Mouse (Mus musculus): ENCODE measurements around the gene Bag5. TPM values are rescaled to one million over a fixed set of nuclear protein-coding genes. Genes with fewer than 3 reads are reported as not detected.
"Not testable (repeated sequence)": the region's sequence is repeated elsewhere in the genome, so short reads cannot be mapped to it uniquely, and the experiment has no call there.

The Bag5 gene
- polyA plus RNA-seq, 1 experiment from 2014 or later = 14.1 TPM

GRCm38 (mm10) chr12:111743419-111743818 lies 30.4 kb upstream of the Bag5 start:
- no peak overlapping the region for H3K27ac ChIP-seq (ENCODE audit: low read length)
- H3K9ac ChIP-seq (ENCODE audit: low read depth, low read length) = no peak overlapping the region
- no peak overlapping the region for H3K4me2 ChIP-seq (ENCODE audit: low read depth, low read length)
- no peak overlapping the region for H3K4me3 ChIP-seq (ENCODE audit: low read depth, low read length)
- H3K36me3 ChIP-seq (ENCODE audit: control insufficient read depth, insufficient read depth) = no peaks in the 10 kb centered on the region
- H3K9me3 ChIP-seq (replicated peaks; ENCODE audit: control insufficient read depth, low read length) = no peaks in the 10 kb centered on the region
- ATAC-seq (ENCODE audit: low read depth) = no peak
- 60% methylated on average over 2 of the region's 2 CpGs for WGBS (ENCODE audit: insufficient replicate concordance)
- no peaks in the 10 kb centered on the region for H3K27me3 ChIP-seq (ENCODE audit: control insufficient read depth, insufficient read depth, low read depth, low read length)
- H3K4me1 ChIP-seq (ENCODE audit: control insufficient read depth, low read depth, low read length) = peaks cover 9% of the 10 kb centered on the region

GRCm38 (mm10) chr12:111741338-111741737 lies 28.3 kb upstream of the Bag5 start:
- no peaks in the 10 kb centered on the region for H3K27me3 ChIP-seq (ENCODE audit: control insufficient read depth, insufficient read depth, low read depth, low read length)
- H3K9ac ChIP-seq (ENCODE audit: low read depth, low read length) = no peak overlapping the region
- H3K4me3 ChIP-seq (ENCODE audit: low read depth, low read length) = no peak overlapping the region
- H3K4me2 ChIP-seq (ENCODE audit: low read depth, low read length) = no peak overlapping the region
- H3K27ac ChIP-seq (ENCODE audit: low read length) = no peak overlapping the region
- no peaks in the 10 kb centered on the region for H3K9me3 ChIP-seq (replicated peaks; ENCODE audit: control insufficient read depth, low read length)
- 65% methylated on average over 8 of the region's 8 CpGs for WGBS (ENCODE audit: insufficient replicate concordance)
- peaks cover 9% of the 10 kb centered on the region for H3K4me1 ChIP-seq (ENCODE audit: control insufficient read depth, low read depth, low read length)
- ATAC-seq (ENCODE audit: low read depth) = no peak
- no peaks in the 10 kb centered on the region for H3K36me3 ChIP-seq (ENCODE audit: control insufficient read depth, insufficient read depth)

- 28% methylated on average over 3 of the region's 3 CpGs for WGBS (ENCODE audit: insufficient replicate concordance)
- no peak overlapping the region for H3K27ac ChIP-seq (ENCODE audit: low read length)
- ATAC-seq (ENCODE audit: low read depth) = no peak
These were observed 25.7 kb upstream of the Bag5 start for GRCm38 (mm10) chr12:111738754-111739153.

GRCm38 (mm10) chr12:111737370-111737769 lies 24.3 kb upstream of the Bag5 start:
- Histone ChIP-seq H3K9ac (ENCODE audit: low read depth, low read length) (no peak overlapping the region), H3K36me3 (ENCODE audit: control insufficient read depth, insufficient read depth) (no peaks in the 10 kb centered on the region), H3K9me3 (replicated peaks; ENCODE audit: control insufficient read depth, low read length) (no peaks in the 10 kb centered on the region), H3K4me2 (ENCODE audit: low read depth, low read length) (no peak overlapping the region), H3K4me3 (ENCODE audit: low read depth, low read length) (no peak overlapping the region), H3K27me3 (ENCODE audit: control insufficient read depth, insufficient read depth, low read depth, low read length) (no peaks in the 10 kb centered on the region), H3K4me1 (ENCODE audit: control insufficient read depth, low read depth, low read length) (peaks cover 5% of the 10 kb centered on the region), H3K27ac (ENCODE audit: low read length) (no peak overlapping the region)
- WGBS (ENCODE audit: insufficient replicate concordance) = 57% methylated on average over 9 of the region's 9 CpGs
- ATAC-seq (ENCODE audit: low read depth) = no peak

More at GRCm38 (mm10) chr12:111738754-111739153, 25.7 kb upstream of the Bag5 start:
- Histone ChIP-seq H3K36me3 (ENCODE audit: control insufficient read depth, insufficient read depth) (no peaks in the 10 kb centered on the region), H3K9me3 (replicated peaks; ENCODE audit: control insufficient read depth, low read length) (no peaks in the 10 kb centered on the region), H3K4me1 (ENCODE audit: control insufficient read depth, low read depth, low read length) (no peaks in the 10 kb centered on the region), H3K4me3 (ENCODE audit: low read depth, low read length) (no peak overlapping the region), H3K27me3 (ENCODE audit: control insufficient read depth, insufficient read depth, low read depth, low read length) (no peaks in the 10 kb centered on the region), H3K9ac (ENCODE audit: low read depth, low read length) (no peak overlapping the region), H3K4me2 (ENCODE audit: low read depth, low read length) (no peak overlapping the region)

GRCm38 (mm10) chr12:111736676-111737075 lies 23.6 kb upstream of the Bag5 start:
- H3K4me2 ChIP-seq (ENCODE audit: low read depth, low read length); H3K9me3 ChIP-seq (replicated peaks; ENCODE audit: control insufficient read depth, low read length); H3K4me3 ChIP-seq (ENCODE audit: low read depth, low read length); H3K4me1 ChIP-seq (ENCODE audit: control insufficient read depth, low read depth, low read length); H3K27ac ChIP-seq (ENCODE audit: low read length); H3K9ac ChIP-seq (ENCODE audit: low read depth, low read length); ATAC-seq (ENCODE audit: low read depth); H3K36me3 ChIP-seq (ENCODE audit: control insufficient read depth, insufficient read depth); H3K27me3 ChIP-seq (ENCODE audit: control insufficient read depth, insufficient read depth, low read depth, low read length): not testable (repeated sequence)
- WGBS (ENCODE audit: insufficient replicate concordance) = 76% methylated on average over 8 of the region's 8 CpGs

GRCm38 (mm10) chr12:111734912-111735311 lies 21.9 kb upstream of the Bag5 start:
- H3K27me3 ChIP-seq (ENCODE audit: control insufficient read depth, insufficient read depth, low read depth, low read length) = no peaks in the 10 kb centered on the region
- H3K4me3 ChIP-seq (ENCODE audit: low read depth, low read length) = no peak overlapping the region
- H3K9ac ChIP-seq (ENCODE audit: low read depth, low read length) = no peak overlapping the region
- H3K4me1 ChIP-seq (ENCODE audit: control insufficient read depth, low read depth, low read length) = peaks cover 7% of the 10 kb centered on the region
- H3K4me2 ChIP-seq (ENCODE audit: low read depth, low read length) = no peak overlapping the region
- no peak overlapping the region for H3K27ac ChIP-seq (ENCODE audit: low read length)
- no peak for ATAC-seq (ENCODE audit: low read depth)
- WGBS (ENCODE audit: insufficient replicate concordance) = 66% methylated on average over 3 of the region's 3 CpGs
- H3K9me3 ChIP-seq (replicated peaks; ENCODE audit: control insufficient read depth, low read length) = no peaks in the 10 kb centered on the region
- no peaks in the 10 kb centered on the region for H3K36me3 ChIP-seq (ENCODE audit: control insufficient read depth, insufficient read depth)

GRCm38 (mm10) chr12:111732921-111733320 lies 19.9 kb upstream of the Bag5 start:
- no peaks in the 10 kb centered on the region for H3K27me3 ChIP-seq (ENCODE audit: control insufficient read depth, insufficient read depth, low read depth, low read length)
- no peaks in the 10 kb centered on the region for H3K36me3 ChIP-seq (ENCODE audit: control insufficient read depth, insufficient read depth)
- no peak overlapping the region for H3K4me2 ChIP-seq (ENCODE audit: low read depth, low read length)
- no peak overlapping the region for H3K4me3 ChIP-seq (ENCODE audit: low read depth, low read length)
- ATAC-seq (ENCODE audit: low read depth) = 0 out of 2 replicates have a peak, but pooled peaks have one; percentile 5
- peaks cover 7% of the 10 kb centered on the region for H3K4me1 ChIP-seq (ENCODE audit: control insufficient read depth, low read depth, low read length)
- H3K9ac ChIP-seq (ENCODE audit: low read depth, low read length) = no peak overlapping the region
- 60% methylated on average over 5 of the region's 5 CpGs for WGBS (ENCODE audit: insufficient replicate concordance)
- no peaks in the 10 kb centered on the region for H3K9me3 ChIP-seq (replicated peaks; ENCODE audit: control insufficient read depth, low read length)
- no peak overlapping the region for H3K27ac ChIP-seq (ENCODE audit: low read length)

GRCm38 (mm10) chr12:111731822-111732807 lies 19.1 kb upstream of the Bag5 start:
- 27% methylated on average over 30 of the region's 30 CpGs for WGBS (ENCODE audit: insufficient replicate concordance)
- peak overlapping the region; percentile 36; the same call in 1 of the 2 replicates for H3K4me2 ChIP-seq (ENCODE audit: low read depth, low read length)
- no peak overlapping the region for H3K9ac ChIP-seq (ENCODE audit: low read depth, low read length)

GRCm38 (mm10) chr12:111727956-111728355 lies 14.9 kb upstream of the Bag5 start:
- Histone ChIP-seq H3K27me3 (ENCODE audit: control insufficient read depth, insufficient read depth, low read depth, low read length) (no peaks in the 10 kb centered on the region), H3K4me3 (ENCODE audit: low read depth, low read length) (no peak overlapping the region), H3K4me2 (ENCODE audit: low read depth, low read length) (no peak overlapping the region), H3K36me3 (ENCODE audit: control insufficient read depth, insufficient read depth) (peaks cover 4% of the 10 kb centered on the region; the same call in 1 of the 2 replicates), H3K27ac (ENCODE audit: low read length) (no peak overlapping the region), H3K9ac (ENCODE audit: low read depth, low read length) (no peak overlapping the region), H3K9me3 (replicated peaks; ENCODE audit: control insufficient read depth, low read length) (no peaks in the 10 kb centered on the region), H3K4me1 (ENCODE audit: control insufficient read depth, low read depth, low read length) (peaks cover 7% of the 10 kb centered on the region)
- no peak for ATAC-seq (ENCODE audit: low read depth)
- WGBS (ENCODE audit: insufficient replicate concordance) = 69% methylated on average over 1 of the region's 1 CpGs

More at GRCm38 (mm10) chr12:111731822-111732807, 19.1 kb upstream of the Bag5 start:
- Histone ChIP-seq H3K4me1 (ENCODE audit: control insufficient read depth, low read depth, low read length) (peaks cover 7% of the 10 kb centered on the region), H3K27me3 (ENCODE audit: control insufficient read depth, insufficient read depth, low read depth, low read length) (no peaks in the 10 kb centered on the region), H3K36me3 (ENCODE audit: control insufficient read depth, insufficient read depth) (no peaks in the 10 kb centered on the region), H3K27ac (ENCODE audit: low read length) (no peak overlapping the region), H3K4me3 (ENCODE audit: low read depth, low read length) (no peak overlapping the region), H3K9me3 (replicated peaks; ENCODE audit: control insufficient read depth, low read length) (no peaks in the 10 kb centered on the region)
- ATAC-seq (ENCODE audit: low read depth) = peak; percentile 86

Measured in liver, embryonic 16.5 days (tissue).